Mouse (Mus musculus): ENCODE data around the gene Ep400. TPM values are rescaled to one million over a fixed set of nuclear protein-coding genes. Genes with fewer than 3 reads are reported as not detected.
A peak's percentile ranks its signal among the peaks of the same experiment; 100 is the strongest.

The Ep400 gene
- polyA plus RNA-seq, 1 experiment from 2014 or later, result 59.0 TPM

DNA sequence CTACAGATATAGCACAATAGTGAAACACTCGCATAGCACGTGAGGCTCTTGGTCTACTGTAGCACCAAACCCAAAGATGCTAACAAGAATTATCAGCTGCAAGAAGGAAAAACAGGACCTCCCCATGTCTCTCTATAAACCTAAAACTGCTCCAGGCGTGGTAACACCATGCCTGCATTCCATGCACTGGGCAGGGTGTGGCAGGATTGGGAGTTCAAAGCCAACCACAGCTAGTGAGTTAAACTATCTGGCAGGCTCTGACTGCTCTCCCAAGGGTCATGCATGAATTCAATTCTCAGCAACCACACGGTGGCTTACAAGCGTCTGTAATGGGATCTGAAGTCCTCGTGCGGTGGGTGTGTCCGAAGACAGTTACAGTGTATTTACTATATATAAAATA lies 12.6 kb upstream of the Ep400 start:
- Histone ChIP-seq H3K4me3 (ENCODE audit: low read depth, low read length) (no peak overlapping the region), H3K4me1 (replicated peaks; ENCODE audit: control insufficient read depth, insufficient read depth, low read length) (peaks cover 6% of the 10 kb centered on the region), H3K27me3 (ENCODE audit: control insufficient read depth, insufficient read depth, low read length) (no peaks in the 10 kb centered on the region), H3K9ac (ENCODE audit: low read length) (no peak overlapping the region), H3K36me3 (ENCODE audit: control insufficient read depth, insufficient read depth, low read length) (peaks cover 14% of the 10 kb centered on the region), H3K4me2 (ENCODE audit: low read depth, low read length, severe bottlenecking) (no peak overlapping the region), H3K27ac (ENCODE audit: low read depth, low read length) (no peak overlapping the region), H3K9me3 (ENCODE audit: control insufficient read depth, low read length) (no peaks in the 10 kb centered on the region)
- 84% methylated on average over 8 of the region's 8 CpGs for WGBS
- no peak for ATAC-seq (replicated peaks; ENCODE audit: low FRiP score)
- no peak for DNase-seq (ENCODE audit: low spot score)

DNA sequence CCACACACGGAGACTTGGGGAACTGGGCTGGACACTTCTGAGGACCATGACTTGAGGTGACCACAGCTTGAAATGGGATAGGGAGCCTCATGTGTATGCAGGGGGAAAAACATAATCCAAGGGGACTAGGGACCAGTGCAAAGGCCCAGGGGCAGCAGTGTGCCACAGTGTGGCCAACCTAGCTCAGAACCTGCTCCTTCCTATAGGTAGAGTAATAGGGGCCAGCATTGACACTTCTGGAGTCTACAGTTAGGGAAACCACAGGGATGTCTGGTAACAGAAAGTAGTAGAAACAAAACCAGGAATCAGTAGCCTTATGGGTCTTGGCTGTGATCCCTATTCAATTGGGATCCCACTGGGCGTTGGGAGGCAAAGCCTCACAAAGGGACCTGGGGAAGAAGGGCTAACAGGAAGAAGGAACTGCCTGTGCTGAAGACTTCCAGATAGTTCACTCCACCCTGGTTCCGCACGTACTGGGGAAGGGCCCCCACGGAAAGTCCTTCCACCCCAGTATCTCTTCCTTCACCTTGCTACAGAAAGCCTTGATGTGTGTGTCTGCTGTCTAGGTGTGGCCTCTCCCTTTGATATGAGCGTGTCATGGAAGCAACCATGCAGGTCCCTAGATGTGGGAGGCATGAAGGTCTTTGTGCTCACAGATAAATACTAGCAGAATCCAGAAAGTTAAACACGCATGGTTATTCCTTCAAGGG lies 11.2 kb upstream of the Ep400 start:
- Histone ChIP-seq H3K4me1 (replicated peaks; ENCODE audit: control insufficient read depth, insufficient read depth, low read length) (peaks cover 6% of the 10 kb centered on the region), H3K4me2 (ENCODE audit: low read depth, low read length, severe bottlenecking) (no peak overlapping the region), H3K36me3 (ENCODE audit: control insufficient read depth, insufficient read depth, low read length) (peaks cover 4% of the 10 kb centered on the region; the same call in 1 of the 2 replicates), H3K4me3 (ENCODE audit: low read depth, low read length) (no peak overlapping the region), H3K27ac (ENCODE audit: low read depth, low read length) (no peak overlapping the region), H3K9ac (ENCODE audit: low read length) (no peak overlapping the region), H3K27me3 (ENCODE audit: control insufficient read depth, insufficient read depth, low read length) (no peaks in the 10 kb centered on the region), H3K9me3 (ENCODE audit: control insufficient read depth, low read length) (no peaks in the 10 kb centered on the region)
- 86% methylated on average over 7 of the region's 7 CpGs for WGBS
- no peak for ATAC-seq (replicated peaks; ENCODE audit: low FRiP score)
- DNase-seq (ENCODE audit: low spot score), result no peak

DNA sequence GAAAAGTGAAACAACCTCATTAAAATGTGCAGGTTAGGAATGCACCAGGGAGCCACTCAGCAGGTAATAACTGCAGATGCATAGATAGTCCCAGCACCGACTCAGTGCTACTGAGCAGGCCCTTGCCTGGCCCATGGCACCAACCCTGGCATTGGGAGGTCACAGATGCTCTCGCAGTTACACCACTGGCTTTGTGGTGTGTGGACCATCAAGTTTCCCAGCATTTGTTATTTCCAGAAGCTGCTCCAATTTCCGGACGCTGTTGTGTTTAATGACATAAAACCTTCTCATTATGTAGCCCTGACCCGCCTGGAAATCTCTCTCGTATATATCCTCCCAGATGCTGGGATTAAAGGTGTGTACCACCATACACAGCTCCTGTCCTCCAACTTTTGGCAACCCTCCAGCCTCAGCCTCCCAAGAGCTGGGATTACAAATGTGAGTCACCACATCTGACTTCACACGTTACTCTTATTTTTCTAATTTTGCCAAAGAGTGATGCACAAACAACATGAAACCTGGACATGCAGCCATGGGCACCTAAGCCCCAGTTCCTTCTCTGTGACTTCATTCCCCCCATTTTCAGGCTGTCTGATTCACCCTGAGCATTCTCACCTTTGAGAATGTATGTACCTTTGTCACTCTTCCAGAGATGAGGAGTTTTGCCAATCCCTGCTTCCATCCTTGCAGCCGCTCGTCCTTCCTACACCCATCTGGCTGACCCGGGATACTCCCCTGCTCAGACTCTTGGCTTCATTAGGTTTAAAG lies 10.4 kb upstream of the Ep400 start:
- H3K4me2 ChIP-seq (ENCODE audit: low read depth, low read length, severe bottlenecking), result peak overlapping the region; percentile 88
- no peaks in the 10 kb centered on the region for H3K27me3 ChIP-seq (ENCODE audit: control insufficient read depth, insufficient read depth, low read length)
- H3K9me3 ChIP-seq (ENCODE audit: control insufficient read depth, low read length), result no peaks in the 10 kb centered on the region
- no peak for DNase-seq (ENCODE audit: low spot score)
- 60% methylated on average over 10 of the region's 10 CpGs for WGBS
- peaks cover 3% of the 10 kb centered on the region; the same call in 1 of the 2 replicates for H3K36me3 ChIP-seq (ENCODE audit: control insufficient read depth, insufficient read depth, low read length)
- H3K9ac ChIP-seq (ENCODE audit: low read length), result peak overlapping the region; percentile 82
- ATAC-seq (replicated peaks; ENCODE audit: low FRiP score), result peak; percentile 75
- no peak overlapping the region for H3K27ac ChIP-seq (ENCODE audit: low read depth, low read length)
- H3K4me1 ChIP-seq (replicated peaks; ENCODE audit: control insufficient read depth, insufficient read depth, low read length), result peaks cover 6% of the 10 kb centered on the region
- H3K4me3 ChIP-seq (ENCODE audit: low read depth, low read length), result peak overlapping the region; percentile 72

DNA sequence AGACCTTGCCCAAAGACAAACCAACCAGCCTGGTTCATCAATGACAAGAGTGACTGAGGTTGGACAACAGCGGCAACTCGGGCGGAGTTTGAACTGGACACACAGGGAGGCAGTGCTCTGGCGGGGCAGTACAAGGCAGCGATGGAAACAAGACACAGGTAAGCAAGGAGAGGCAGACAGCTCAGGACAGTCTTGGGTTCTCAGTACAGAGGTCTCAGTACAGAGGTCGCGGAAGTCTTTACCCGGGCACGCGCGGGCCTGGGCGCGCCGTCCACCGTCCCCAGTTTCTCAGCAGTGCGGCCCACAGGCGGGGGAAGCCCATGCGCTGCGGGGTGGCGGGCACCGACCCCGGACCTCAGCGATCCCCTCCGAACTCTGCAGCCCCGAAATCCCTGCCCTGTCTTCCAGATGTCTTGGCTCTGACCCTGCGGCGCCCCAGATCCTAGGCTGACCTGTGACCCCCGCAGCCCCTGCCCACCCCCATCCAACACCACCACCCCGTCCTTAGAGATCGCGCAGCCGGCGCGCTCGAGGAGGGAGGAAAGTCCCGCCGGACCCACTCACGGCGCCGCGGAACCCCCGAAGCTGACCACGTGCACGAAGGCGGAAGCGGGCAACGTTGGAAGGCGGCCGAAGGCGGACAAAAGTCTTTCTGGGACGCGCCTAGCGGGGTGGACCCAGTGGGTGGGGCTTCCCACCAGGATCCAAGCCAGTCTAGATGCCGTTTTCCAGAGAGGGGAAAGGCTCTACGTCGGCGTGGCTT lies 9.7 kb upstream of the Ep400 start, which contains the start of gene Pus1:
Gene Pus1, minus strand, starts transcription at position 662 of the 763 bp plus-strand sequence.
- Histone ChIP-seq H3K36me3 (ENCODE audit: control insufficient read depth, insufficient read depth, low read length) (peaks cover 2% of the 10 kb centered on the region; the same call in 1 of the 2 replicates), H3K9me3 (ENCODE audit: control insufficient read depth, low read length) (no peaks in the 10 kb centered on the region), H3K4me1 (replicated peaks; ENCODE audit: control insufficient read depth, insufficient read depth, low read length) (peaks cover 6% of the 10 kb centered on the region), H3K27ac (ENCODE audit: low read depth, low read length) (no peak within 1 kb of the TSS), H3K27me3 (ENCODE audit: control insufficient read depth, insufficient read depth, low read length) (no peaks in the 10 kb centered on the region), H3K4me2 (ENCODE audit: low read depth, low read length, severe bottlenecking) (peak within 1 kb of the TSS; percentile 88), H3K4me3 (ENCODE audit: low read depth, low read length) (peak within 1 kb of the TSS; percentile 72), H3K9ac (ENCODE audit: low read length) (peak within 1 kb of the TSS; percentile 82)
- WGBS, result under 1% methylated on average over 55 of the region's 57 CpGs
- DNase-seq (ENCODE audit: low spot score) (peak; percentile 91), ATAC-seq (replicated peaks; ENCODE audit: low FRiP score) (peak; percentile 82)

DNA sequence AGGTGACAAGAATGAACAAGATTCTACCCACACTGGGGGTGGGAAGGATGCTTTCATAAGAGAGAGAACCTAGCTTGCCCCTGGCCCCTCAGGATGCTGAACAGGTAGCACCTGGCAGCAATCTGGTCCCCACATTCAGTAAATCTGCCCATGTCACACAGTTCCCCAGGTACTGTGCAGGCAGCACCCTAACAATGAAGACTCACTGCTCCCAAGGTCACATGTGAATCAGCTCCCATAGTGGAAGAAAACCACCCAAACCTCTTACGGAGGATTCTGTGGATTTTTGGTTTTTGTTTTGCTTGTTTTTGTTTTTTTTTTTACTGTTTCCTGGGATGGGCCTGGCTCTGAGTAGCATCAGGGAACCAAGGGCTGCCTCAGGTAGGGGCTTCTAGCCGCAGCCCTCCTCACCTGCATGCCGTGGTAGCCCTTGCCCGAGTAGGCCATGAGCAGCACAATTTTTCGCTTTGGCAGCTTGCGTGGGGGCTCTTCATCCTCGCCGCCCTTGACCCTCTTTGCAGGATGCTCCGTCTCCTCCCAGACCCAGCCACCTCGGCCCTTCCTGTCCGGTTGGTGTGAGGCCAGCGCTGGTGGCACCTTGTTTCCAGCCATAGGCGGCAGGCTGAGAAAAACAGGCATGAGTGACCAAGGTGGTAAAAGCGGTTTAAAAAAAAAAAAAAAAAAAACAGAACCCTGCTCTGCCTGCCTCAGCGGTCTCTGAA lies 8.9 kb upstream of the Ep400 start:
- H3K27ac ChIP-seq (ENCODE audit: low read depth, low read length), result no peak overlapping the region
- no peak for DNase-seq (ENCODE audit: low spot score)
- H3K9ac ChIP-seq (ENCODE audit: low read length), result peak overlapping the region; percentile 82
- no peaks in the 10 kb centered on the region for H3K27me3 ChIP-seq (ENCODE audit: control insufficient read depth, insufficient read depth, low read length)
- WGBS, result 20% methylated on average over 15 of the region's 15 CpGs
- H3K4me2 ChIP-seq (ENCODE audit: low read depth, low read length, severe bottlenecking), result peak overlapping the region; percentile 88
- no peak for ATAC-seq (replicated peaks; ENCODE audit: low FRiP score)
- H3K9me3 ChIP-seq (ENCODE audit: control insufficient read depth, low read length), result no peaks in the 10 kb centered on the region
- H3K36me3 ChIP-seq (ENCODE audit: control insufficient read depth, insufficient read depth, low read length), result peaks cover 3% of the 10 kb centered on the region; the same call in 1 of the 2 replicates
- H3K4me3 ChIP-seq (ENCODE audit: low read depth, low read length), result peak overlapping the region; percentile 72
- peaks cover 6% of the 10 kb centered on the region for H3K4me1 ChIP-seq (replicated peaks; ENCODE audit: control insufficient read depth, insufficient read depth, low read length)

DNA sequence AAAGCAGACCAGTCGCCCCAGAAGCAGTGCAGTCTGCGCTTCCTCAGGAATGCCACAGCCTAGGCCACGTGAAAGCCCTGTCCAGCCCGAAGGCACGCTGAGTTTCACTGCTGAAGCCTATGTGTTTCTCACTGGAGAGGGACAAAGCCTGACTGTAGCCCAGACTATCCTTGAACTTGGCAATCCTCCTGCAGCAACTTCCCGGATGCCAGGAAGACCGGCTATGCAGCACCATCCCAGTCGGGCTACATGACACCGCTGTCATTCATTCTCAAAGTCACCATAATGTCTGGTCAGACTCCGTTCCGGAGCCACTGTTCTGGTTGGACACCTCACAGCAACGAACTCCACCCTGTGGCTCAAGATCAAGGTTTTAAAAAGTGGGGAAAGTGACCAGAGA lies 7.7 kb upstream of the Ep400 start:
- WGBS, result 92% methylated on average over 12 of the region's 12 CpGs
- Histone ChIP-seq H3K27ac (ENCODE audit: low read depth, low read length) (no peak overlapping the region), H3K9ac (ENCODE audit: low read length) (no peak overlapping the region), H3K36me3 (ENCODE audit: control insufficient read depth, insufficient read depth, low read length) (peaks cover 6% of the 10 kb centered on the region; the same call in 1 of the 2 replicates), H3K4me3 (ENCODE audit: low read depth, low read length) (no peak overlapping the region), H3K27me3 (ENCODE audit: control insufficient read depth, insufficient read depth, low read length) (no peaks in the 10 kb centered on the region), H3K9me3 (ENCODE audit: control insufficient read depth, low read length) (no peaks in the 10 kb centered on the region), H3K4me2 (ENCODE audit: low read depth, low read length, severe bottlenecking) (no peak overlapping the region), H3K4me1 (replicated peaks; ENCODE audit: control insufficient read depth, insufficient read depth, low read length) (peaks cover 6% of the 10 kb centered on the region)
- ATAC-seq (replicated peaks; ENCODE audit: low FRiP score) (no peak), DNase-seq (ENCODE audit: low spot score) (peak; percentile 47)

DNA sequence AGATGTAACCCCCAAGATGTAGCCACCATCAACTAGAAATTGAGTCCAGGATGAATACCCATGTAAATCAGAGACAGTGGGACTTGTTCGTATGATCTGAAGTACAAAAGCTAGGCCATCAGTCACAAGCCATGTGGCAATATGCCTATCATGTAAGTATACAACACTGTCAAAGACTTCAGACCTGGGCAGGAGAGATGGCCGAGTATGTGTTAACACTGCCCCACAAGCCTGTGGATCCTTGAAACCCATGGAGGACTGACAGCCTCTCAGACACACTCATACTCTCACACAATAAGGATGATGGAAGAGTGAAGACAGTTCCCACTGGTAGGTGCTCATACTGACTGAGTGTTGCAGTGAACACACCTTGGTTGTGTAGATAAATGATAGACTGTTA lies 5.6 kb upstream of the Ep400 start:
- Histone ChIP-seq H3K4me1 (replicated peaks; ENCODE audit: control insufficient read depth, insufficient read depth, low read length) (peaks cover 6% of the 10 kb centered on the region), H3K27ac (ENCODE audit: low read depth, low read length) (no peak overlapping the region), H3K4me2 (ENCODE audit: low read depth, low read length, severe bottlenecking) (no peak overlapping the region), H3K4me3 (ENCODE audit: low read depth, low read length) (no peak overlapping the region), H3K27me3 (ENCODE audit: control insufficient read depth, insufficient read depth, low read length) (no peaks in the 10 kb centered on the region), H3K36me3 (ENCODE audit: control insufficient read depth, insufficient read depth, low read length) (peaks cover 6% of the 10 kb centered on the region; the same call in 1 of the 2 replicates), H3K9ac (ENCODE audit: low read length) (no peak overlapping the region), H3K9me3 (ENCODE audit: control insufficient read depth, low read length) (no peaks in the 10 kb centered on the region)
- ATAC-seq (replicated peaks; ENCODE audit: low FRiP score), result no peak
- peak; percentile 21 for DNase-seq (ENCODE audit: low spot score)
- 93% methylated on average over 2 of the region's 2 CpGs for WGBS

DNA sequence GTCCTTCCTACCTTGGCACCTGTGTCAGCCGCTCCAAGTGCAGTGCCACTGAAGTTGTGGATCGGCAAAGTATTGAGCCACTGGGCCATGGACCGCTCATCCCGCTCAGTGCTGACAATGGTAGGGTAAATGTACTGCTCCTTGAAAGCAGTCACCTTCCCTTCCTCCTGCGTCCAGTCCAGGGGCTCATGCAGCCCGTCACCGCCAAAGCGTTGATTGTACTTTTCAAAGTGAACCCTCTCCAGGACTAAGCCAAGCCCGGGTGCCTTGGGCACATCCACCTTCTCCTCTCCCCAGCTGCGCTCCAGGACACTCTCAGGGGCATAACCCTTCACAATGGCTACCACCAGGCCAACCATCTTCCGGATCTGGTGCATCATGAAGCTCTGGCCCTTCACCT lies 4.0 kb upstream of the Ep400 start:
- no peaks in the 10 kb centered on the region for H3K27me3 ChIP-seq (ENCODE audit: control insufficient read depth, insufficient read depth, low read length)
- no peak overlapping the region for H3K9ac ChIP-seq (ENCODE audit: low read length)
- H3K4me1 ChIP-seq (replicated peaks; ENCODE audit: control insufficient read depth, insufficient read depth, low read length), result peaks cover 4% of the 10 kb centered on the region
- H3K36me3 ChIP-seq (ENCODE audit: control insufficient read depth, insufficient read depth, low read length), result peaks cover 6% of the 10 kb centered on the region; the same call in 1 of the 2 replicates
- H3K4me2 ChIP-seq (ENCODE audit: low read depth, low read length, severe bottlenecking), result no peak overlapping the region
- 93% methylated on average over 11 of the region's 11 CpGs for WGBS
- ATAC-seq (replicated peaks; ENCODE audit: low FRiP score) (no peak), DNase-seq (ENCODE audit: low spot score) (peak; percentile 37)
- H3K4me3 ChIP-seq (ENCODE audit: low read depth, low read length), result no peak overlapping the region
- H3K27ac ChIP-seq (ENCODE audit: low read depth, low read length), result no peak overlapping the region
- no peaks in the 10 kb centered on the region for H3K9me3 ChIP-seq (ENCODE audit: control insufficient read depth, low read length)
